Mouse (Mus musculus): ENCODE results near the gene Zbtb12. TPM values are rescaled to one million over a fixed set of nuclear protein-coding genes. Genes with fewer than 3 reads are reported as not detected.

The Zbtb12 gene
- 112 and 124 TPM in 2 replicates for polyA plus RNA-seq (2012; rRNA removed)

GRCm38 (mm10) chr17:34879336-34879879 lies at the start of gene Zbtb12:
Gene Zbtb12, plus strand, starts transcription at chr17:34879483.

GRCm38 (mm10) chr17:34836856-34837221 lies 42.4 kb upstream of the Zbtb12 start, which contains the start of the genes Stk19 and Dxo:
Gene Stk19, minus strand, starts transcription at chr17:34836945.
Gene Dxo, plus strand, starts transcription at chr17:34837019.

GRCm38 (mm10) chr17:34849722-34850516 lies 29.4 kb upstream of the Zbtb12 start, which contains the start of the genes Skiv2l and Nelfe:
Gene Skiv2l, minus strand, starts transcription at chr17:34850210.
Gene Nelfe, plus strand, starts transcription at chr17:34850391.

GRCm38 (mm10) chr17:34862416-34863081 lies 16.7 kb upstream of the Zbtb12 start, which contains the start of gene Cfb:
Gene Cfb, minus strand, starts transcription at chr17:34862518.

GRCm38 (mm10) chr17:34881683-34882310 lies 2.5 kb downstream of the Zbtb12 start, which contains the start of gene Gm20547:
Gene Gm20547, minus strand, starts transcription at chr17:34882042.

GRCm38 (mm10) chr17:34898160-34898586 lies 18.9 kb downstream of the Zbtb12 start, which contains the start of the genes C2 and Ehmt2:
Gene C2, minus strand, starts transcription at chr17:34898265.
Gene Ehmt2, plus strand, starts transcription at chr17:34898469.

GRCm38 (mm10) chr17:34913930-34914665 lies 34.8 kb downstream of the Zbtb12 start, which contains the start of gene Slc44a4:
Gene Slc44a4, plus strand, starts transcription at chr17:34914466.

GRCm38 (mm10) chr17:34931061-34931734 lies 51.9 kb downstream of the Zbtb12 start, which contains the start of gene Neu1:
Gene Neu1, plus strand, starts transcription at chr17:34931253.

Other genes with a start within 250 kb of the Zbtb12 start
- 44.9 and 49.4 TPM in 2 replicates for gene Prrt1, start 249.9 kb upstream of the Zbtb12 start, polyA plus RNA-seq (2012; rRNA removed)
- 5.3 and 5.5 TPM in 2 replicates for gene Fkbpl, start 234.7 kb upstream of the Zbtb12 start, polyA plus RNA-seq (2012; rRNA removed)
- 107 and 109 TPM in 2 replicates for gene Atf6b, start 232.3 kb upstream of the Zbtb12 start, polyA plus RNA-seq (2012; rRNA removed)
- 0.34 and 0.75 TPM in 2 replicates for gene Tnxb, start 208.9 kb upstream of the Zbtb12 start, polyA plus RNA-seq (2012; rRNA removed)
- gene C4b, start 135.6 kb upstream of the Zbtb12 start, polyA plus RNA-seq (2012; rRNA removed), result 0.23 and 0.74 TPM in 2 replicates
- 0.04 TPM in 1 of 2 replicates, not detected in the other for gene Cyp21a1, start 74.9 kb upstream of the Zbtb12 start, polyA plus RNA-seq (2012; rRNA removed)
- gene Stk19, start 42.5 kb upstream of the Zbtb12 start, polyA plus RNA-seq (2012; rRNA removed), result 68.6 and 70.2 TPM in 2 replicates
- 84.5 and 86.1 TPM in 2 replicates for gene Dxo, start 42.5 kb upstream of the Zbtb12 start, polyA plus RNA-seq (2012; rRNA removed)
- gene Skiv2l, start 29.3 kb upstream of the Zbtb12 start, polyA plus RNA-seq (2012; rRNA removed), result 102 and 104 TPM in 2 replicates
- gene Nelfe, start 29.1 kb upstream of the Zbtb12 start, polyA plus RNA-seq (2012; rRNA removed), result 74.4 and 75.2 TPM in 2 replicates
- 1.2 and 2.4 TPM in 2 replicates for gene Cfb, start 17.0 kb upstream of the Zbtb12 start, polyA plus RNA-seq (2012; rRNA removed)
- not detected in 2 replicates for gene Gm20547, start 2.6 kb downstream of the Zbtb12 start, polyA plus RNA-seq (2012; rRNA removed)
- 2.2 and 3.4 TPM in 2 replicates for gene C2, start 18.8 kb downstream of the Zbtb12 start, polyA plus RNA-seq (2012; rRNA removed)
- 310 and 337 TPM in 2 replicates for gene Ehmt2, start 19.0 kb downstream of the Zbtb12 start, polyA plus RNA-seq (2012; rRNA removed)
- gene Slc44a4, start 35.0 kb downstream of the Zbtb12 start, polyA plus RNA-seq (2012; rRNA removed), result 0.02 and 0.08 TPM in 2 replicates
- gene Neu1, start 51.8 kb downstream of the Zbtb12 start, polyA plus RNA-seq (2012; rRNA removed), result 24.0 and 24.4 TPM in 2 replicates
- gene Hspa1b, start 79.8 kb downstream of the Zbtb12 start, polyA plus RNA-seq (2012; rRNA removed), result 4.4 and 6.7 TPM in 2 replicates
- not detected in 2 replicates for gene Gm20481, start 90.4 kb downstream of the Zbtb12 start, polyA plus RNA-seq (2012; rRNA removed)
- gene Hspa1a, start 92.7 kb downstream of the Zbtb12 start, polyA plus RNA-seq (2012; rRNA removed), result 4.1 and 5.8 TPM in 2 replicates
- gene Hspa1l, start 93.2 kb downstream of the Zbtb12 start, polyA plus RNA-seq (2012; rRNA removed), result 0.29 and 0.31 TPM in 2 replicates
- 113 and 117 TPM in 2 replicates for gene Lsm2, start 102.4 kb downstream of the Zbtb12 start, polyA plus RNA-seq (2012; rRNA removed)
- 96.9 and 103 TPM in 2 replicates for gene Vars, start 121.5 kb downstream of the Zbtb12 start, polyA plus RNA-seq (2012; rRNA removed)
- 0.54 and 0.55 TPM in 2 replicates for gene Vwa7, start 137.1 kb downstream of the Zbtb12 start, polyA plus RNA-seq (2012; rRNA removed)
- 6.1 TPM in 2 replicates for gene Sapcd1, start 148.5 kb downstream of the Zbtb12 start, polyA plus RNA-seq (2012; rRNA removed)
- gene Msh5, start 167.3 kb downstream of the Zbtb12 start, polyA plus RNA-seq (2012; rRNA removed), result 4.1 and 6.2 TPM in 2 replicates
- gene Clic1, start 170.5 kb downstream of the Zbtb12 start, polyA plus RNA-seq (2012; rRNA removed), result 89.1 and 106 TPM in 2 replicates
- 371 and 426 TPM in 2 replicates for gene Ddah2, start 179.6 kb downstream of the Zbtb12 start, polyA plus RNA-seq (2012; rRNA removed)
- 0.07 and 0.48 TPM in 2 replicates for gene Ly6g6c, start 185.9 kb downstream of the Zbtb12 start, polyA plus RNA-seq (2012; rRNA removed)
- gene Mpig6b, start 186.7 kb downstream of the Zbtb12 start, polyA plus RNA-seq (2012; rRNA removed), result 0.22 and 0.23 TPM in 2 replicates
- 3.0 and 7.1 TPM in 2 replicates for gene Ly6g6e, start 197.4 kb downstream of the Zbtb12 start, polyA plus RNA-seq (2012; rRNA removed)
- gene Ly6g6d, start 198.6 kb downstream of the Zbtb12 start, polyA plus RNA-seq (2012; rRNA removed), result 2.3 and 2.8 TPM in 2 replicates
- gene Ly6g6f, start 206.1 kb downstream of the Zbtb12 start, polyA plus RNA-seq (2012; rRNA removed), result 0.10 and 0.16 TPM in 2 replicates
- 93.6 and 106 TPM in 2 replicates for gene Abhd16a, start 209.8 kb downstream of the Zbtb12 start, polyA plus RNA-seq (2012; rRNA removed)
- not detected in 2 replicates for gene Ly6g5c, start 228.8 kb downstream of the Zbtb12 start, polyA plus RNA-seq (2012; rRNA removed)
- 2.9 TPM in 2 replicates for gene Ly6g5b, start 235.9 kb downstream of the Zbtb12 start, polyA plus RNA-seq (2012; rRNA removed)
- 22.2 and 25.0 TPM in 2 replicates for gene Gpank1, start 242.0 kb downstream of the Zbtb12 start, polyA plus RNA-seq (2012; rRNA removed)
- 218 and 221 TPM in 2 replicates for gene Csnk2b, start 242.6 kb downstream of the Zbtb12 start, polyA plus RNA-seq (2012; rRNA removed)
- 4.9 and 5.3 TPM in 2 replicates for gene D17H6S53E, start 246.9 kb downstream of the Zbtb12 start, polyA plus RNA-seq (2012; rRNA removed)